Mouse (Mus musculus) left cerebral cortex, adult 11 months (tissue): ENCODE data around the gene Atp6v0a1.

Experiments
- DNase-seq: peaks from one replicate; pipeline ENCODE4 v3.0.0; 2022; ENCODE audit warnings: low spot score

Atp6v0a1 gene

DNA sequence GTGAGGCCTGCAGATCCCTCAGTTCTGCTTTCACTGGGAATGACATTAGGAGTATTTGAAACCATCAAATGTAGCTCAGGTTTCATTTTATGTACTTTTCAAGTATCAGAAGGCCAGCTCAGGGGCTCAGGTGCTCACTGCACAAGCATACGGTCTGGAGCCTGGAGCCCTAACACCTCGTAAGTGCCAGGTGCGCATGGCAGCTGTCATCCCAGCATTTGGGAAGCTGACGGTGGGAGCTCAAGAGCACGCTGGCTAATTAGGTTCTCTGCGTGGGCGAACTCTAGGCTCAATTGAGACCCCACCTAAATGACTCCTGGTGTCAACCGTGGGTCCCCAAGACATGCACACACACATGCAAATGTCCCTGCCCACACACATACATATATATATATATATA lies 20.1 kb downstream of the Atp6v0a1 start:
- DNase-seq = no peak

DNA sequence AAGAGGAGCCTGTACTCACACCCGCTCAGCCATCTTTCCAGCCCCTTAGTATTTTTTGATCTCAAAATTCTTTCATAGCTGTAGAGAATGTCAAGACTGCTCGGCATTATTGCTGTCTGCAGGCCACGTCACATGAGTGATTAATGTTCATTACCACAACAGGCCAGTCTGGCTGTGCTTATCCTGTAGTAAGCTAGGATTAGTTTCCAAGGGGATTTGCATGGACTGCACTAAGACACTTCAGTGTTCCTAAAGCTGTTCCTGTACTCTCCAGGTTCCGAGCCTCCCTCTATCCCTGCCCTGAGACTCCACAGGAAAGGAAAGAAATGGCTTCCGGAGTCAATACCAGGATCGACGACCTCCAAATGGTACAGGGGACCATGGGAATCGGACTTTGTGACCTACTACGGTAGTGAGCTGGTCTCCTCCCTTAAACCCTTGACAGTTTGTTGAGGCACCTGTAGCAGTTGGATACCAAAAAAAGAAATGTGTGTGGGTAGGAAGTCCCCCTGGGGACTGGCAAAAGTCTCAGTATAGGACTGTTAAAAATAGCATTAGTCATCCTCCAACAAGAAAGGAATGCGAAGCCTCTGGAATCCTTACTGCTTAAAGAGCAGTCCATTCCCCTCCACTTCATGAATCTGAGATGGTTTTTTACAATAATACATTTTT lies 21.0 kb downstream of the Atp6v0a1 start:
- DNase-seq = no peak

DNA sequence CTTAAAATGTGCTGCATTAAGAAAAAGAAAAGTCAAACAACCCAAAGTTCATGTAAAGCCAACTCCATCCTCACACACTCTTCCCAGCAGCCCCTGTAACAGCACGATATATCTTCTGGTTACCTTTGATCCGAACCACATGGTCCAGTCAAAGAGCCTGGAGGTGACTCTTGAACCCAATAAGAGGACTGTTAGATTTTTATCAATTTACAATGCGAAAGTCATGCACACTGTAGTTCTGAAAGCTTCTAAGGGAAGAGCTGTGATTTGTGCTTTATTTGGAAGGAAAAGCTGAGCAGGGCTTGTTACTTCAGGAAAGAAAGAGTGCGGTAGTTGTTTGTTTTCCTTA lies 21.5 kb downstream of the Atp6v0a1 start:
- no peak for DNase-seq

DNA sequence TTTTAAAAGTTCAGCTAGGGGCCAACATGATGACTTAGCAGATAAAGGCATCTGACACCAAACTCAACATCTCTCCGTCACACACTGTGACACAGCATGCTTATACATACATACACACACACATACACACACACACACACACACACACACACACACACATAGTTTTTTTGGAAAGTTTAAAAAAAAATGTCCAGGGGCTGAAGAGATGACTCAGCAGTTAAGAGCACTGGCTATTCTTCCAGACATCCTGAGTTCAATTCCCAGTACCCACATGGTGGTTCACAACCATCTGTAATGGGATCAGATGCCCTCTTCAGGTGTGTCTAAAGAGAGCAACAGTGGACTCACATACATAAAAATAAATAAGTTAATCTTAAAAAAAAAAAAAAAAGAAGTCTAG lies 22.2 kb downstream of the Atp6v0a1 start:
- no peak for DNase-seq

DNA sequence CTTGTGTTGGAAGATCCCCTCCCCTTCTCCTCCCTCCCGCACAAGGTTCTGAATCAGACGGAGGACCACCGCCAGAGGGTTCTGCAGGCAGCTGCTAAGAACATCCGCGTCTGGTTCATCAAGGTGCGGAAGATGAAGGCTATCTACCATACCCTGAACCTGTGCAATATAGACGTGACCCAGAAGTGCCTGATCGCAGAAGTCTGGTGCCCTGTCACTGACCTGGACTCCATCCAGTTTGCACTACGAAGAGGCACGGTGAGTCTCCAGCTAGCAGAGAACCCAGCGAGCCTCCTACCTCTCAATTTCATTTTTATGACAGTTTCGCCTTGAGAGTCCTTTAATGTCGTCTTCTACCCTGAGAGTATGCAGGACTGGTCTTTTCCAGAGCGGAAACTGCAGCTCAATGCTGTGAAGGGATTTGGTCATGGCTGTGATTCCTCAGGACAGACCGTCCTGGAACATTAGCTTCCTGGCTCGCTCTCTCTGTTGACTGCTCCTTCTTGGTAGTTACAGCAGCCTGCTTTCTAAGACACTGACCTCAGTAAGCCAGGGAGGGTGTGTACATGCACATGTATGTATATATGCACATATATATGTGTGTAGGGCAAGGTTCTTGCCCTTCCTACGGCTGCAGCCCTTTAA lies 24.7 kb downstream of the Atp6v0a1 start:
- no peak for DNase-seq

DNA sequence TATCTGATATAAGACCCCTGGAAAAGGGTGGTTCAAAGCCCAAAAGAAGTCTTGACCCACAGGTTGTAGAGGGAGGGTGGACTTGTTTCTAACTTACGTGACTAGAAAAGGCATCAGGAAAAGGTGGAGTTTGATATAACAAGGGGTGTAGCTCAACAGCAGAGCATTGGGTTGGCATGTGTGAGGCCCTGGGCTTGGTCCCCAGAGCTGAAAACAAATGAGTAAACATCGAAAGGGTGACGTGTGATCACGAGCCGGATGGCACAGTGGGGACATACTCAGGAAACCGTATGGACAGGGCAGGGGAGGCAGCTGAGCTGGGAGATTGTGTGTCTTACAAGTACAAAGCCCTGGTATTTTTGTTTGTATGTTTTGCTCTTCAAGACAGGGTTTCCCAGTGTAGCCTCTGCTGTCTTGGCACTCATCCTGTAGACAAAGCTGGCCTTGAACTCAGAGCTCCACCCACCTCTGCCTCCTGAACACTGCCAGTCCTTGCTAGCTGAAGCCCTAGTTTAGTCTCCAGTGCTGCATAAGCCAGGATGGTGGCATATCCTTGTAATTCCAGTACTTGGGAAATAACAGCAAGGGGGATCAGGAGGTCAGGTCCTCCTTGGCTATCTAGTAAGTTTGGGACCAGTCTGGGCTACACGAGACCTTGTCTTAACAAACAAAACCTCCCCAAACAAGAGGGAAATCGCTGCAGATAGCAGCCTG lies 25.5 kb downstream of the Atp6v0a1 start:
- DNase-seq = no peak

DNA sequence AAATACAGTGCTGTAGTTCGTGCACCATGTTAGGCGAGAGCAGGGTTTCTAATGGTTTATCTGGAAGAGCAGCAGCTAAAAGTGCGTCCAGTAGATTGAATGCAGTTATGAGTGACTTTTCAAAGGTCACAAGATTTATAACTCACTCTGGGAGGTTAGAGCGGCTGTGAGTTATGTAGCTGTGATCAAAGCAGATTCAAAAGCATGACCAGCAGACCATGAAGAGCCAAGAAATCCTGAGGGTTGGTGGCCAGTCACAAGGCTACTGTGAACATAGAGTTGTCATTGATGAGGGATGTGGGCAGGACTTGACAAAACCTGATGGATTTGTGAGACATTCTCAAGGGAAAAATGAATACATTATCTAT lies 26.1 kb downstream of the Atp6v0a1 start:
- no peak for DNase-seq

DNA sequence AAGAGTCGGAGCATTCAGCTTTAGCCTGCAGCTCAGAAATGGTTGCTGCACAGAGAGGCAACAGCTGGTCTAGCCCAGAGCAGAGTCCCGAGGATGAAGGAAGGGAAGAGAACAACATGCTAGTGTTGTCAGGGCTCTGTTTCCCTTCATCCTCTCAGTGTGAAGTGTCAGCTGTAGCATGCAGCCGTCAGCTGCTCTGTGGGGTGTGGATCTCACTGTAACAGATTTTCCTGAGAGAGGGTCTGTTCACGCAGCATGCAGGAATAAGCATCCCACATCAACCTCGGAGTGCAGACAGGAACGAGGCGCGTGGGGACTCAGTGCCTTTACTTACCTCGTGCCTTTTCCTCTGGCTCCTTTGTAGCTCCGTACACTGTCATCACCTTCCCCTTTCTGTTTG lies 28.5 kb downstream of the Atp6v0a1 start:
- DNase-seq = no peak

DNA sequence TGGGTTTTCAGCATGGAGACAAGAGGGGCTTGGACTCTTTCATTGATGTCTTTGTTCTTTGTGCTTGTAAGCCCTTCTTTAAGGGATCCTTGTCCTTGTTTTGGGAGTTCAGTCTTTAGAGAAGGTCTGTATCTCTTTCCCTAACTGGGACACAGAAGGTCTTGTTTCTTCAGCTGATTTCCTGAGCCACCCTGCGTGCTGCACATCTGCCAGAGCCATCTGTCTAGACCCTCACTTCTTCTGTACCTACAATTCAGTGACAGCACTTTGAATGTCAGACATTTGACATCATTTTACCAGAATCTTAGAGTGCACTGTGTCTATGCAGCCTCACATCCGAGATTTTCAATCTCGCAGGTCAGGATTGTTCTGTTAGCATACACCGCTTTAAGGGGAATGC lies 36.6 kb downstream of the Atp6v0a1 start:
- DNase-seq = no peak

DNA sequence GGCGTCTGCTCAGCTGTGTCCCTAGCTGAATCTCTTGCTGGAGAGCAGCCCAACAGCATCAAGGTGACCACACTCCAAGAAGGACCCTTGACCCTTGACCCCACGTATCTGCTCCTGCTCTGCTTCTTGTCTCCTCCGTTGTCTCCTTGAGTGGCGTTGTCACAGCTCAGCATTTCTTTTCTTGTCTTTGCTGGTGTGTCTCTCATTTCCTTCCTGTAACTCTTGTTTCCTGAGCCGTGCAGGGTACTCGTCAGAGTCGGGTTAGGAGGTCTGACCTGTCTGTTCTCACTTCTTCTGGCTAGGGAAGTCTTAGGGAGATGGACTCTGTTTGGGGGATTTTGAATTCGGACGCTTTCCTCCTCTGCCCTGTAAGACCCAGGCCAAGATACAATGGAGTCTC lies 37.2 kb downstream of the Atp6v0a1 start:
- DNase-seq = no peak

DNA sequence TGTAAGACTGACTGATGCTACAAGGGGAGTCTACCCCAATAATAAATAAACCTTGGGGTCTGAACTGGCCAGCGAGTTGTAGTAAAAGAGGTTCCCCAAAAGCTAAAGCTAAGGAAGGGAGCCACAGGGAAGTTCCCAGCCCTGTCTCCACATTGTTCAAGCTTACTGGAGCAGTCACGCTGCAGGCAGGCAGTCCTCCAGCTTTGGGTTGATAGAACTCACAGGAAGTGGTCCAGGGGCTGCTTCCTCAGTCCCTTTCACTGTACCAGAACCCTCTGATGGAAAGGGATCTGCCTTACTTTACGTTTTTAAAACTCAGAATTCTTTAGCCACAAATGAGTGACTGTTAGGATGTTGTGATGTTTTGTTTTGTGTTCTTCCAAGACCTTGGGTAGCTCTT lies 38.2 kb downstream of the Atp6v0a1 start:
- no peak for DNase-seq

DNA sequence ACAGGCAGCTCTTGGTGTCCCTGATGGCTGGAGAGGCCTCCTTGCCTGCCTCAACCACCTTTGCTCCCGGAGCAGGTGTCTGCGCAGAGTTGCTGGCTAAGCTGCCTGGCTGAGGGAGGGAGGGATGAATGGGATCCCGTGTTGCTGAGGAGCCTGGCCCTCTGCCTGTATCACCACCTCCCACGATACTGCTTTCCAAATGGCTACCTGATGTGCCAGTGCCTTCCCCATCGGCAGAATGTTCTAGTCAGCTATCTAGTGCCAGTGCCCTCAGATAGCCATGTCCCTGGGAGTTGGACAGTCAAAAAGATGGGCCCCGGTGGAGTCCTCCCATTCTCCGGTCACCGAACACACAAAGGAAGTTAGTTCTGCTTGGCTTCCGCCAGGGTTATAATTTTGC lies 41.1 kb downstream of the Atp6v0a1 start:
- no peak for DNase-seq

DNA sequence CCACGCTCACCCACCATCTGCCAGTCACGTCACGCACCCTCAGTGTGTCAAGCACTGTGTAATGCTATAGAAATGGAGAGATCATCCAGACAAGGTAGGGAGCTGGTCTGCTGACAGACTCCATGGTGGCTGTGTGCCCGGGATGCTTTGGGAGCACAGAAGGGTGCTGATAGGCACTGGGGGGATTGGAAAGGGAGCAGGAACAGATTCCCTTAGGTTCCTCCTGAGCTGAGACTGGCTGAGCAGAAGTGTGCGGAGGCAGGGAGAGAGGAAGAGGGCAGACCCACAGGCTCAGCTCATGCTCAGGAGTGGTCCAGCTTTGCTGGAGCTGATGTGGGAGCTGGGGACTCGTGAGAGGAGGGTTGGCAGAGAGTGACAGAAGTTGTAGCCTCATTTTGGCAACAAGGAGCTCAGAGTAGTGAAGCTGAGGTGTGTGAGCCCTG lies 41.8 kb downstream of the Atp6v0a1 start:
- DNase-seq = no peak

DNA sequence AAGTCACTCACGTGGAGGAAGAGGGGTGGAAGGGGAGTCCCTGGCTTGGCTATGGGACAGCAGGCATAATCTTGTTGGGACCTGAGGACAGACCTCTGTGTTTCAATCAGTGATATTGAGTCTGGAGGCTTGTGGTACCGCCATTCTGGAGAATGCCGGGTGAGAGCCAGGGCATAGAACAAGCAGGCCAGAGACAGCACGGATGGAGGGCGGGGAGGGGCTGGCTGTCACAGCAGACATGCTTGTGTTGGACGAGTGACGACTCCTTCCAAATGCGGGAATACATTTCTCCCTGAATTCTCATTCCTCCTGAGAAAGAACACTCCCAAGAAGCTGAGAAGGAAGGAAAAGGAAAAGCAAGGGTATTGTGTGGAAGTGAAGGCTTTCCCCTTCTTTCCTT lies 42.4 kb downstream of the Atp6v0a1 start:
- DNase-seq = no peak

DNA sequence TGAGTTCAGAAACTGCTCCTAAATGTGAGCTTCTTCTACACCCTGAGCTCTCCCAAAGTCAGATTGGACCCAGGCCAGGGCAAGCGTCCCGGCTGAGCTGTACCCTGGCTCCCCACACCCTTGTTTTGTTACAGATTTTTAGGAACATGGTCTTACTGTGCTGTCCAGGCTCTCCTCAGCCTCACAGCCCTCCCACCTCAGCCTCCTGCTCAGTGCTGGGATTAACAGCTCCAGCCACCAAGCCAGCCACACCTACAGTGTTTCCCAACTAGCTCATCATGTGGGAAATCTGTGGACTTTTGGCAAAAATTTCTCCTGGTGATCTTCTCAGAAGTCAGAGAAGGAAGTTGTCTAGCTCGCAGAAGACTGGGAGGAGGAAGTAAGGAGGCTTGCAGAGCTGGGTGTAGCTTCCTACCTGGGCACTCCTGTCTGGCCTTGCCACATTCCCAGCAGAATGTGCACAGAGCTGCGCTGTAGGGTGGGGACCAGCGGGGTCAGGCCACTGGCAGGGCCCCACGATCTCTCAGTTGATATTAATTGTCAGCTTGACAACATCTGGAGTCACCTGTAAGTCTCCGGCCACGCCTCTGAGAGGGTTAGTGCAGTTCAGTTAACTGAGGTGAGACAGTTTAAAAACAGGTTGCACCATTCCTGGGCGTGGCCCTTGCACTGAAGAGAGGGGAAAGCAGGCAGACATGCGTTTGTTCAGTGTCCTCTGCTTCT lies 43.7 kb downstream of the Atp6v0a1 start:
- no peak for DNase-seq

DNA sequence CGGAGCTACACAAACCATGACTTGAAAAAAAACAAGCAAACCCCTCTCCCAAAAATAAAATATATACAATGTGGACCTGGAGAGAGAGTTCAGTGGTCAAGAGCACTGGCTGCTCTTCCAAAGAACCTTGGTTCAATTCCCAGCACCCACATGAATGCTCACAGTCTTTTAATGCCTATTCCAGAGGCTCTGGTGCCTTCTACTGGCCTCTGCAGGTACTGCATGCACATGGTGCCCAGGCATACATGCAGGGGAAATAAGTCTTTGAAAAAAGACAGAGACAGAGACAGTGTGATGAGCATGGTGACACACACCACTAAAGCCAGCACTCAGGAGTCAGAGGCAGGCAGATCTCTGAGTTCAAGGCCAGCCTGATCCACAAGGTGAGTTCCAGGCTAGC lies 44.7 kb downstream of the Atp6v0a1 start:
- DNase-seq = no peak

DNA sequence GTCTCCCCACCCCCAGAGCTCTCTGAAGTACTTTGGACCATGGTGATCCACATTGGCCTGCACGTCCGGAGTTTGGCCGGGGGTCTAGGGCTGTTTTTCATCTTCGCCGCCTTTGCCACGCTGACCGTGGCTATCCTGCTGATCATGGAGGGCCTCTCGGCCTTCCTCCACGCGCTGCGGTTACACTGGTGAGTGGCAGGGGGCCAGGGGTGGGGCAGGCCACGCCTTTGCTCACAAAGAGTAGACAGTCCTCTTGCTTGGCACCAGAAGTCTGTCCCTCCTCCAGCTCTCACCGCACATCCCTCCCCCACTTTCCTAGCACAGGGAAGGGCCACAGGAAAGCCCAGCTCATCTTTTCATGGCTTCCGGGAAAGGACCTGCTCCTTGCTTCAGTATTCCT lies 46.2 kb downstream of the Atp6v0a1 start:
- no peak for DNase-seq

DNA sequence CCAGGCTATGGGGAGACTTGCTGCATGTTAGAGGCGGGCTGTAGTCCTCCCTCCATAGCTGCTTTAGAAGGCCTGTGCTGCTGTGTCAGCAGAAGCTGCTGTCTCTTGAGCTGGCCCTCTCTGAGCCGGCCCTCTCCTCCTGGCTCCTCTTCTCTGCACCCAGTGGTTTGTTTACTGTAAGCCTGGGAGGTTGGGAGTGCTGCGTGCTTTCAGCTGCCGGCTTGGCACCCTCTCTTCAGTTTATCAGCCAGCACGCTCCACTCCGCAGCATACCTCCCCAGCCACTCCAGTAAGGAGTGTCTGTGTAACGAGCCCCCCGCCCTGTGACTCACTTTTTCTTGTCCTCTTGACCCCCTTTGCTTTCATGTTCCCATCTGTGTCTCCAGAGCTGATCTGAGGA lies 47.6 kb downstream of the Atp6v0a1 start:
- no peak for DNase-seq

DNA sequence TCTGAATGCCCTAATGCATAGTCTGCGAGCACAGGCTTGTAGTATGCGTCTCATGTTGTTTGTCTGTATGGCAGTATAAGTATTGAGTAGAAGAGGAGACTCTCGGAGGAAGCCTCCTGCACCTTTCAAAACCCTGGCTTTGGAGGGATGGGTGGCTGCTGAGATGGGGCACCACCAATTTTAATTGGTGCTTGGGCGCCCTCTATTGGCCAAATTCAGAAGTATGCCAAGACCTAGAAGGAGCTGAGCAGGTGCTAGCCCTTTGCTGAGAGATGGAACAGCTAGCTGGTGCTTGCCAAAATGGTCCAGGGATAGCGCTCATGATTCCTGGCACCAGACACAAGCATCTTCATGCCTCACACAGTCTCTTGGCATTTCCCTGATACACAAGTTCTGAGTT lies 48.6 kb downstream of the Atp6v0a1 start:
- DNase-seq = peak; percentile 68

DNA sequence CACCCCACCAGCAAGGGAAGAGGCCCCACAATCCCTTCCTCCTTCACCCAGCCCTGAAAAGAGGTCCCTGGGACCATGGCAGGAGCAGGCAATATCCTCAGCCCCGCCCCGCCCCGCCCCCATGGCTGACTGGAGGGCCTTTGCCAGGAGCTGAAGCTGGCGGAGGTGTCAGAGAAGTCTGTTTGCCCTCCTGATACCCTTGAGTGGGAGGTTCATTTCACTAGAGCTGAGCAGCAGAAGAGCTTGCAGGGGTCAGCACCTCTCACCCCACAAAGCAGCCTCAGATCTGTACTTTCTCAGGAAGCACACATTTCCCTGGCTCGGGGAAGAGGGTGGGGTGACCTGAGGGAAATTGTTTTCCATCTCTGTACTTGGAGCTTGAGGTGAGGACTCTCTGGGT lies 49.5 kb downstream of the Atp6v0a1 start:
- no peak for DNase-seq

DNA sequence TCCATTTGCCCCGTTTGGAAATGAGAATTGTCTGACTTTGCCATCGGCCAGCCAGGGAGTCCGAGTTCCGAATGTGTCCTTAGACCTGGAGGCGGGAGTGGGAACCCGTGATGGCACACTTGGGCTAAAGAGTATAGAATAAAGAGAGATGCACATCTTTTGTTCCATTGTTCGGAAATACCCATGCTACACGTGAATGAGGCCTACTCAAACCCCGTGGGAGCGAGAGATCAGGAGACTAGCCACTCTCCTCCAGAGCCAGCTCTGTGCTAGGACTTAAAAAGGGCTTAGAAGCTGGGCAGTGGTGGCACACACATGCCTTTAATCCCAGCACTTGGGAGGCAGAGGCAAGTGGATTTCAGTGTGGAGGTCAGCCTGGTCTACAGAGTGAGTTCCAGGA lies 50.2 kb downstream of the Atp6v0a1 start:
- DNase-seq = no peak

DNA sequence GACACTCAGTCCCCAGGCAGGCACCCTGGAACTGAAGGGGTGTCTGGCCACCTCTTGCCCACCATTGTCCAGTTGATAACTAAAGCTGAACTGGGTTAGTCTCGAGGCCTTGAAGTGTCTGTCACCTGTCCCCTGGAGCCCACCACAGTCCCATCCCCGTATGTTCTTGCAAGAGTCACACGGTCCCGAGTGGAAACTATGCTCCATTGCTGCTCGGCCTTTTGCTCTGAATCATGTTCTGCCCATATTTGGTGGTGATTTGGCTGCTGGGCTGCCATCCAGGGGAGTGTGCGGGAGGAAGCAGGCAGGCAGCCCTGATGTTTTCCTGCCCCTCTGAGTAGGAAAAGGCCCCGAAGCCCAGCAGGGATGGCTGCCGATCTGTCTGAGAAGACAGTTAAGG lies 50.9 kb downstream of the Atp6v0a1 start:
- no peak for DNase-seq

DNA sequence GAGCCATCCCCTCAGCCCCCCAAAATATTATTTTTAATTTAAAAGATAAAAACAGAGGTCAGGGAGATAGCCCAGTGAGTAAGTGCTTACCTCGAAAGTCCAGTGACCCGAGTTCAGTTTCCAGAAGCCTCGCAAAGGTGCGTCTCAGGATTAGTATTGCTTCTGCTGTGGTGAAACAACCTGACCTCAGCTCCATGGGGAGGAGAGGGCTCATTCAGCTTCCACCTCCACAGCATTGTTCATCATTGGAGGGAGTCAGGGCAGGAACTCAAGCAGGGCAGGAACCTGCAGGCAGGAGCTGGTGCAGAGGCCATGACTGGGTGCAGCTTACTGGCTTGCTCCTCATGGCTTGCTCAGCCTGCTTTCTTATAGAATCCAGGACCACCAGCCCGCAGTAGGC lies 51.8 kb downstream of the Atp6v0a1 start:
- no peak for DNase-seq
